Mouse (Mus musculus): ENCODE measurements around the gene Meaf6. TPM values are rescaled to one million over a fixed set of nuclear protein-coding genes. Genes with fewer than 3 reads are reported as not detected.

The Meaf6 gene
- total and polyA plus RNA-seq, 2 experiments from 2014 or later, result 82.6 to 170 TPM

- Histone ChIP-seq H3K4me2 (ENCODE audit: low read depth, low read length, poor library complexity, severe bottlenecking) (no peak overlapping the region), H3K36me3 (ENCODE audit: insufficient read depth, low read length) (no peaks in the 10 kb centered on the region), H3K4me1 (ENCODE audit: insufficient read depth, low read length) (no peaks in the 10 kb centered on the region), H3K4me3 (ENCODE audit: low read depth, low read length) (no peak overlapping the region), H3K9ac (replicated peaks; ENCODE audit: low read length, poor library complexity, severe bottlenecking) (no peak overlapping the region), H3K27me3 (ENCODE audit: insufficient read depth, low read length) (0 out of 2 replicates have a peak, but pooled peaks cover 2% of the 10 kb centered on the region), H3K27ac (ENCODE audit: low read depth, low read length) (no peak overlapping the region), H3K9me3 (ENCODE audit: low read length) (no peaks in the 10 kb centered on the region)
- 89% methylated on average over 6 of the region's 6 CpGs for WGBS
- TF ChIP-seq CTCF (IDR thresholded peaks at IDR 0.05), result no peak
- DNase-seq (ENCODE audit: low spot score) (no peak), ATAC-seq (ENCODE audit: low FRiP score) (no peak)
These were observed 67.5 kb downstream of the Meaf6 start for GRCm38 (mm10) chr4:125152469-125152868.

- no peaks in the 10 kb centered on the region for H3K36me3 ChIP-seq (ENCODE audit: insufficient read depth, low read length)
- DNase-seq (ENCODE audit: low spot score), result no peak
- no peak overlapping the region for H3K4me3 ChIP-seq (ENCODE audit: low read depth, low read length)
- H3K4me2 ChIP-seq (ENCODE audit: low read depth, low read length, poor library complexity, severe bottlenecking), result no peak overlapping the region
- no peaks in the 10 kb centered on the region for H3K9me3 ChIP-seq (ENCODE audit: low read length)
- no peaks in the 10 kb centered on the region for H3K4me1 ChIP-seq (ENCODE audit: insufficient read depth, low read length)
- no peak for ATAC-seq (ENCODE audit: low FRiP score)
- 0 out of 2 replicates have a peak, but pooled peaks cover 3% of the 10 kb centered on the region for H3K27me3 ChIP-seq (ENCODE audit: insufficient read depth, low read length)
- 71% methylated on average over 4 of the region's 4 CpGs for WGBS
- TF ChIP-seq CTCF (IDR thresholded peaks at IDR 0.05), result no peak
- H3K27ac ChIP-seq (ENCODE audit: low read depth, low read length), result no peak overlapping the region
- H3K9ac ChIP-seq (replicated peaks; ENCODE audit: low read length, poor library complexity, severe bottlenecking), result no peak overlapping the region
These were observed 68.8 kb downstream of the Meaf6 start for GRCm38 (mm10) chr4:125153659-125154241.

DNA sequence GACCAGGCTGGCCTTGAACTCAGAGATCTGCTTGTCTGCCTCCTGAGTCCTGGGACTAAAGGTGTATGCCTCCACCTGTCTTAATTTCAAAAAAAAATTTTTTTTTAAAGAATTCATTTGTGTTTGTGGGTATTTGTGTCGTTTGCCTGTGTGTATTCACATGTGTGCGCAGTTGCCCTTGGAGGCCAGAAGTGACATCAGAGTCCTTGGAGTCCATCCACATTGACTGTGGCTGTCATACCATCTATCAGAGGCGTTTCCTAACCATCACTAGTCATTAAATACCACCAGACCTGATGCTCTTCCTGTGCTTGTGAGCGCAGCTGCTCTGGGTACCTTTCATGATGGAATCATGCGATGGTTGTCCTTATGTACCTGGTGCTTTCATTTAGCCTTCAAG is 70.7 kb downstream of the Meaf6 start:
- no peak for TF ChIP-seq CTCF (IDR thresholded peaks at IDR 0.05)
- WGBS, result 89% methylated on average over 5 of the region's 5 CpGs
- DNase-seq (ENCODE audit: low spot score) (no peak), ATAC-seq (ENCODE audit: low FRiP score) (no peak)
- Histone ChIP-seq H3K4me2 (ENCODE audit: low read depth, low read length, poor library complexity, severe bottlenecking) (no peak overlapping the region), H3K9ac (replicated peaks; ENCODE audit: low read length, poor library complexity, severe bottlenecking) (no peak overlapping the region), H3K4me3 (ENCODE audit: low read depth, low read length) (no peak overlapping the region), H3K9me3 (ENCODE audit: low read length) (no peaks in the 10 kb centered on the region), H3K4me1 (ENCODE audit: insufficient read depth, low read length) (no peaks in the 10 kb centered on the region), H3K27me3 (ENCODE audit: insufficient read depth, low read length) (0 out of 2 replicates have a peak, but pooled peaks cover 3% of the 10 kb centered on the region), H3K36me3 (ENCODE audit: insufficient read depth, low read length) (no peaks in the 10 kb centered on the region), H3K27ac (ENCODE audit: low read depth, low read length) (no peak overlapping the region)

- no peak for ATAC-seq (ENCODE audit: low FRiP score)
- WGBS, result 88% methylated on average over 3 of the region's 3 CpGs
- TF ChIP-seq CTCF (IDR thresholded peaks at IDR 0.05), result no peak
- Histone ChIP-seq H3K27ac (ENCODE audit: low read depth, low read length) (no peak overlapping the region), H3K9me3 (ENCODE audit: low read length) (no peaks in the 10 kb centered on the region), H3K9ac (replicated peaks; ENCODE audit: low read length, poor library complexity, severe bottlenecking) (no peak overlapping the region), H3K27me3 (ENCODE audit: insufficient read depth, low read length) (0 out of 2 replicates have a peak, but pooled peaks cover 3% of the 10 kb centered on the region), H3K4me3 (ENCODE audit: low read depth, low read length) (no peak overlapping the region), H3K4me2 (ENCODE audit: low read depth, low read length, poor library complexity, severe bottlenecking) (no peak overlapping the region), H3K4me1 (ENCODE audit: insufficient read depth, low read length) (no peaks in the 10 kb centered on the region), H3K36me3 (ENCODE audit: insufficient read depth, low read length) (no peaks in the 10 kb centered on the region)
- DNase-seq (ENCODE audit: low spot score), result no peak
These were observed 72.4 kb downstream of the Meaf6 start for GRCm38 (mm10) chr4:125157322-125157721.

DNA sequence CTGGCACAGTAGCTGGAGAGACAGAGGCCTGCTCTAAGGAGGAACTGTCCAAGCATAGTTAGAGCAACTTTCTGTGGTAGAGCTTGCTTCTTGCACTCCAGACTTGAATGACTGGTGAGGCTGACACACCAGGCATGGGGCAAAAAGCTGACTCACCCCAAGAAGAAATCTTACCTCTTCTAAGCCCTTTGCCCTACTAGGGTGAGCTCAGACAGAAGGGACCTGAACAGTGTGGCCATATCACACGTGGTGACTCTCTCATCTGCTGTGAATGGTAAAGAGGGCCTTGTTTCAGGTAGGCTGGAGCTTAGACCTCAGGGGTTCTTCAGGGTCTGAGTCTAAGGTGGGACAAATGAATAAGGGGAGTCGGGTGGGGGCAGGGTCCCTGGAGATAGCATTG is 73.1 kb downstream of the Meaf6 start:
- no peaks in the 10 kb centered on the region for H3K36me3 ChIP-seq (ENCODE audit: insufficient read depth, low read length)
- 0 out of 2 replicates have a peak, but pooled peaks cover 3% of the 10 kb centered on the region for H3K27me3 ChIP-seq (ENCODE audit: insufficient read depth, low read length)
- no peak overlapping the region for H3K4me2 ChIP-seq (ENCODE audit: low read depth, low read length, poor library complexity, severe bottlenecking)
- DNase-seq (ENCODE audit: low spot score) (no peak), ATAC-seq (ENCODE audit: low FRiP score) (no peak)
- no peaks in the 10 kb centered on the region for H3K9me3 ChIP-seq (ENCODE audit: low read length)
- H3K4me1 ChIP-seq (ENCODE audit: insufficient read depth, low read length), result no peaks in the 10 kb centered on the region
- 88% methylated on average over 2 of the region's 2 CpGs for WGBS
- H3K4me3 ChIP-seq (ENCODE audit: low read depth, low read length), result no peak overlapping the region
- no peak overlapping the region for H3K9ac ChIP-seq (replicated peaks; ENCODE audit: low read length, poor library complexity, severe bottlenecking)
- TF ChIP-seq CTCF (IDR thresholded peaks at IDR 0.05), result no peak
- H3K27ac ChIP-seq (ENCODE audit: low read depth, low read length), result no peak overlapping the region

DNA sequence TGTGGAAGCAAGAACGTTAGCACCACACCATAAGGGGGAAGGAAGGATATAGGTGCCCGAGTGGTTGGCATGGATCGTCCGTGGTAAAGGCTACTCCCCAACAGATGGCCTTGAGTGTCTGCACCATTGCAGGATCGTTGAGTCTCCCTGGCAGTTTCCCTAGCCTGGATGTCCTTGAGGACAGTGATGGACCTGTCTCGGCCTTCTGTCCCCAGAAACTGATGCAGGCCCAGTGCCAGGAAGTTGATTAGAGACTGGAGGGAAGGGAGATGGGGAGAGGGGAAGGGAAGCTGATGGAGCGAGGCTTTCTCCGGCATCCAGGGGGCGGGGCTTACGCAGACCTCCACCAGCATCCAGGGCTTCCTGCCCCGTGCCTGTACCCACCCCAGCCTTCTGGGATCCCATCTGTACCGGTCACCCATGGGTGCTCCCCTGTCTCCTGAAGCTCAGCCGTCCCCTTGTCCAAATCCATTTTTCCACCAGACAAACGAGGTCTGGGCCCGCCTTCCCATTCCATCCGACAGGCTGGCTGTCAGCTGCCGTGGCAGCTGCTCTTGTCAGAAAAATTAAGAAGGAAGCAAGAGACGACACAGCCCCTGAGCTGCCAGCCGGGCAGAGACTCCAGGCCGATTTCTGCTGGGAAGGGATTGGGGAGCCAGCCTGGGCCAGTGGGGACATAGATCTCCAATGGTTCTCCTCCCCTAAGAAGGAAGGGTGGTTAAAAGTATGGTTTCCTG is 73.8 kb downstream of the Meaf6 start:
- ATAC-seq (ENCODE audit: low FRiP score), result peak; percentile 22; the same call in 1 of the 2 replicates

More for the DNA sequence above, 73.8 kb downstream of the Meaf6 start:
- WGBS, result 48% methylated on average over 20 of the region's 20 CpGs
- H3K4me1 ChIP-seq (ENCODE audit: insufficient read depth, low read length), result no peaks in the 10 kb centered on the region
- DNase-seq (ENCODE audit: low spot score), result peak; percentile 80
- H3K4me3 ChIP-seq (ENCODE audit: low read depth, low read length), result no peak overlapping the region
- no peak overlapping the region for H3K27ac ChIP-seq (ENCODE audit: low read depth, low read length)
- no peak overlapping the region for H3K9ac ChIP-seq (replicated peaks; ENCODE audit: low read length, poor library complexity, severe bottlenecking)
- no peaks in the 10 kb centered on the region for H3K36me3 ChIP-seq (ENCODE audit: insufficient read depth, low read length)
- no peak for TF ChIP-seq CTCF (IDR thresholded peaks at IDR 0.05)
- no peak overlapping the region for H3K4me2 ChIP-seq (ENCODE audit: low read depth, low read length, poor library complexity, severe bottlenecking)
- 0 out of 2 replicates have a peak, but pooled peaks cover 3% of the 10 kb centered on the region for H3K27me3 ChIP-seq (ENCODE audit: insufficient read depth, low read length)
- H3K9me3 ChIP-seq (ENCODE audit: low read length), result no peaks in the 10 kb centered on the region
